Mouse (Mus musculus): ENCODE measurements around the gene Magi3. TPM values are rescaled to one million over a fixed set of nuclear protein-coding genes. Genes with fewer than 3 reads are reported as not detected.

Magi3 gene
- polyA plus RNA-seq, 1 experiment from 2014 or later, result 7.1 TPM

DNA sequence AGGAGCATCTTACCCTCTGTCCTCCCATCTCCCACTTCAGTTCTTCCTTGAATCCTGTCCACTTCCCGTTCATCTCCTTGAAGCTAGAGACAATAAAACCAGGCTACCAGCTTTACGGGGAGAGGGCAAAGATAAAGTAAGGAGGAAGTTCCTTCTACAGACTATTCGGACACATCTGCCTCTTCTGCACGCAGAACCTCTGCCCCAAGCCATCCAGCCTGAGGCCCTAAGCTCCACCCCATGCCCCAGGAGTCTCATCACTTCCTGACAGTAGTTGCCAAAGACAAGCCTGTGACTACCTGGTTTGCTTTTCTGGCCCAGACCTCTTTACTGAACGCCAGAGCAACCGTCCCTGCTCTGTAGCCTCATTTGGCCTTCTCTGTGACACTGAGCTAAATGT, 23.8 kb upstream of the Magi3 start:
- DNase-seq (ENCODE audit: low spot score) (no peak), ATAC-seq (ENCODE audit: low FRiP score) (no peak)
- no peak overlapping the region for H3K9ac ChIP-seq
- no peak overlapping the region for H3K4me2 ChIP-seq (replicated peaks)
- 92% methylated on average over 6 of the region's 6 CpGs for WGBS
- no peak overlapping the region for H3K4me3 ChIP-seq (replicated peaks; ENCODE audit: low read length)
- H3K36me3 ChIP-seq (replicated peaks; ENCODE audit: control insufficient read depth, insufficient read depth), result no peaks in the 10 kb centered on the region
- H3K27me3 ChIP-seq (ENCODE audit: control insufficient read depth, insufficient read depth, low read length), result no peaks in the 10 kb centered on the region
- H3K27ac ChIP-seq, result no peak overlapping the region
- no peaks in the 10 kb centered on the region for H3K4me1 ChIP-seq (replicated peaks; ENCODE audit: control insufficient read depth, insufficient read depth, low read length)
- no peaks in the 10 kb centered on the region for H3K9me3 ChIP-seq (ENCODE audit: control insufficient read depth, low read length)

DNA sequence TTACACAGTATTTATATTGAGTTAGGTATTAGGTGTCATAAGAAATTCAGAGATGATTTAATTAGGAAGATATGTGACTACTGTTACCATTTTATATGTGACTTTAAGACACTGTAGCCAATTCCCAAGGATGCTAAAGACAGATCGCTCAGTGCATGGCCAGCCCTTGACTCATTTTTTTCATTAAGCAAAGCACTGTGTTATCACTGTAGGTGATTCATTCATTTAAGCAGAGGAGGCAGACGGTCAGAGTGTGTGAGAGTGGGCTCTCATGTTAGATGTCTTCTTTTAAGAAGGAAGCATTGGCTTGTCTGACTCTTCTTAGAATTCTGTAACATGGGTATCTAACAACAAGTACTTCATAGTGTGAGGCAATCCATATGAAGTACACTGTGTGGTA, 19.6 kb upstream of the Magi3 start:
- Histone ChIP-seq H3K4me1 (replicated peaks; ENCODE audit: control insufficient read depth, insufficient read depth, low read length) (no peaks in the 10 kb centered on the region), H3K9me3 (ENCODE audit: control insufficient read depth, low read length) (no peaks in the 10 kb centered on the region), H3K27me3 (ENCODE audit: control insufficient read depth, insufficient read depth, low read length) (no peaks in the 10 kb centered on the region), H3K9ac (no peak overlapping the region), H3K4me3 (replicated peaks; ENCODE audit: low read length) (no peak overlapping the region), H3K4me2 (replicated peaks) (no peak overlapping the region), H3K36me3 (replicated peaks; ENCODE audit: control insufficient read depth, insufficient read depth) (no peaks in the 10 kb centered on the region), H3K27ac (no peak overlapping the region)
- DNase-seq (ENCODE audit: low spot score) (no peak), ATAC-seq (ENCODE audit: low FRiP score) (no peak)
- WGBS, result 89% methylated on average over 2 of the region's 2 CpGs

DNA sequence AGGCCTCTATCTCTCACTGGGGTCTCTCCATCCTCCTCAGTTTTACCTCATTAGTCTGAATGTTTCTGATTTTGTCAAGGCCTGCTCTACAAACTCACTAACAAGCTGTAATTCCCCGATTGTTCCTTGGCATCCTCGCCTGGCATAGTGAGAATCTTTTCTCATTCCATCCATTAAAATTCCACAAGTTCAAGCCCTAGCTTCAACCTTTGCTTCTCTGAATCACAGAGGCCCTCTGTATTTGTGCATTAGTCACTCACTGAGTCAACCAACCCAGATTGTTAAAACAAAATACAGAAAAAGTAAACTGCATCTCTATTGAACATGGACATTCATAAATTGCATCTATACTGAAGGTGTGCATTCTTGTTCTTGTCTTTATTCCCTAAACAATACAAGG, 19.2 kb upstream of the Magi3 start:
- Histone ChIP-seq H3K27me3 (ENCODE audit: control insufficient read depth, insufficient read depth, low read length) (no peaks in the 10 kb centered on the region), H3K9ac (no peak overlapping the region), H3K4me2 (replicated peaks) (no peak overlapping the region), H3K4me3 (replicated peaks; ENCODE audit: low read length) (no peak overlapping the region), H3K27ac (no peak overlapping the region), H3K9me3 (ENCODE audit: control insufficient read depth, low read length) (no peaks in the 10 kb centered on the region), H3K36me3 (replicated peaks; ENCODE audit: control insufficient read depth, insufficient read depth) (no peaks in the 10 kb centered on the region), H3K4me1 (replicated peaks; ENCODE audit: control insufficient read depth, insufficient read depth, low read length) (no peaks in the 10 kb centered on the region)
- DNase-seq (ENCODE audit: low spot score) (no peak), ATAC-seq (ENCODE audit: low FRiP score) (no peak)
- 78% methylated on average over 2 of the region's 2 CpGs for WGBS

DNA sequence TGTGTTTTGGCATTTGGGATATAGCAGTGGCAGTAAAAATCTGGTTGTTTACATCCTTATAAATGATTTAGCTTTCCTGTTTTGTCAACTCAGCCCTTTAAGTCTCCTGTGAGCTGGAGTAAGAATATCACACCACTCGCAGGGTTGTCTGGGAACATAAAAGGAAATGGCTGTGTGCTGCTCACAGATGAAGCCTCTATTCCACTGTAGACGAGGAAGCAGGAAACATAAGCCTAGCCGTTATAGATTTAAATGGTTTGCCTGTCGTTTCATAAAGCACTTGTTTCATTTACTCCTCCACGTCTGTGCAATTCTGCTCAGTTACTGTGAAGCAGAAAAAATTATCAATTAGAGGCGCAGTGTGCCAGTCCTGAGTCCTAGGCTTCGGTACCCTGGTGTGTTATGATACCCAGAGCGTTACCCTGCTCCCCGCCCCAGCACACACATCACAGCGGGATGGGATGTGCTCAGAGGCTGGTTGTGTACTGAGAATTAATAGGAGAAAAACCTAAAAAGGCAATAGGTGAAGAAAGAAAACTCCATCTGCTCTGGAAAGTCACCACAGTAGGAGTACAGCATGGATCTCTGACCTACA, 17.8 kb upstream of the Magi3 start:
- Histone ChIP-seq H3K9me3 (ENCODE audit: control insufficient read depth, low read length) (no peaks in the 10 kb centered on the region), H3K4me3 (replicated peaks; ENCODE audit: low read length) (no peak overlapping the region), H3K4me1 (replicated peaks; ENCODE audit: control insufficient read depth, insufficient read depth, low read length) (no peaks in the 10 kb centered on the region), H3K9ac (no peak overlapping the region), H3K4me2 (replicated peaks) (peak overlapping the region; percentile 20; the same call in 1 of the 2 replicates), H3K27ac (peak overlapping the region; percentile 52; the same call in 1 of the 2 replicates), H3K36me3 (replicated peaks; ENCODE audit: control insufficient read depth, insufficient read depth) (no peaks in the 10 kb centered on the region), H3K27me3 (ENCODE audit: control insufficient read depth, insufficient read depth, low read length) (no peaks in the 10 kb centered on the region)
- no peak for DNase-seq (ENCODE audit: low spot score)
- ATAC-seq (ENCODE audit: low FRiP score), result no peak
- WGBS, result 53% methylated on average over 10 of the region's 10 CpGs

DNA sequence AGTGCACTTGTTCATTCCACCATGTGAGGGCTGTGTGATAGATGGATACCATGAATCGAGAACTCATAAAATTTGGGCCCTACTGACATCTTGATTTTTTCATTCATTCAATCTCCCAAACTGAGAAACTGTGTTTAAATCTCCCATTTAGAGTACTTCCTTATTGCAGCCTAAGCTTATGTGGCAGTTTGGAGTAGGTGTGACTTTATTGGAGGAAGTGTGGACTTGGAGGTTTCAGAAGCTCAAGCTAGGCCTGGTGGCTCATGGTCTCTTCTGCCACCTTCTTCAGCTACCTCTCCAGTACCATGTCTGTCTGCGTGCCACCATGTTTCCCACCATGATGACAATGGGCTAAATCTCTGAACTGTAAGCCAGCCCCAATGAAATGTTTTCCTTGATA, 15.9 kb upstream of the Magi3 start:
- Histone ChIP-seq H3K4me3 (replicated peaks; ENCODE audit: low read length) (no peak overlapping the region), H3K9ac (no peak overlapping the region), H3K9me3 (ENCODE audit: control insufficient read depth, low read length) (no peaks in the 10 kb centered on the region), H3K4me1 (replicated peaks; ENCODE audit: control insufficient read depth, insufficient read depth, low read length) (no peaks in the 10 kb centered on the region), H3K4me2 (replicated peaks) (no peak overlapping the region), H3K27ac (no peak overlapping the region), H3K36me3 (replicated peaks; ENCODE audit: control insufficient read depth, insufficient read depth) (no peaks in the 10 kb centered on the region), H3K27me3 (ENCODE audit: control insufficient read depth, insufficient read depth, low read length) (no peaks in the 10 kb centered on the region)
- ATAC-seq (ENCODE audit: low FRiP score) (no peak), DNase-seq (ENCODE audit: low spot score) (no peak)
- WGBS, result 92% methylated on average over 2 of the region's 2 CpGs

DNA sequence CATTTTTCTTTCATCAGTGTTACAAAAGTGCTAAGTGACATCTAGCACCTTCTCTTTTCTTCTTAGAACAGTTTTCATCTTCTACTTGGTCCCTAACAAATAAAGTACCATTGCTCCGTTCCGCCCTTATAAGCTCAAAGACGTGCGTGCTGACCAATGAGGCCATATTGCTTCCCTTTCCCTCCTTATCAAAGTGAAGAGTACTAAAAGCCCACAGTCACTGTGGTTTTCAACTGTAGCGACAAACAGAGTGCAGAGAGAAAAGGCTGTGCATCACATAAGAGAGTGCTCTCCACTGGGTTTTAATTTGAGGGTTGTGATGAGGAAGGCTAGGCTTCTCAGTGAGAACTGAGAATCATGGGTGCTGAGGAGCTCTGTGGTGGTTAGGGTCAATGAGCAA, 14.9 kb upstream of the Magi3 start:
- Histone ChIP-seq H3K4me1 (replicated peaks; ENCODE audit: control insufficient read depth, insufficient read depth, low read length) (no peaks in the 10 kb centered on the region), H3K27ac (no peak overlapping the region), H3K9me3 (ENCODE audit: control insufficient read depth, low read length) (no peaks in the 10 kb centered on the region), H3K36me3 (replicated peaks; ENCODE audit: control insufficient read depth, insufficient read depth) (no peaks in the 10 kb centered on the region), H3K4me2 (replicated peaks) (no peak overlapping the region), H3K9ac (no peak overlapping the region), H3K4me3 (replicated peaks; ENCODE audit: low read length) (no peak overlapping the region), H3K27me3 (ENCODE audit: control insufficient read depth, insufficient read depth, low read length) (no peaks in the 10 kb centered on the region)
- WGBS, result 93% methylated on average over 5 of the region's 5 CpGs
- no peak for DNase-seq (ENCODE audit: low spot score)
- no peak for ATAC-seq (ENCODE audit: low FRiP score)

DNA sequence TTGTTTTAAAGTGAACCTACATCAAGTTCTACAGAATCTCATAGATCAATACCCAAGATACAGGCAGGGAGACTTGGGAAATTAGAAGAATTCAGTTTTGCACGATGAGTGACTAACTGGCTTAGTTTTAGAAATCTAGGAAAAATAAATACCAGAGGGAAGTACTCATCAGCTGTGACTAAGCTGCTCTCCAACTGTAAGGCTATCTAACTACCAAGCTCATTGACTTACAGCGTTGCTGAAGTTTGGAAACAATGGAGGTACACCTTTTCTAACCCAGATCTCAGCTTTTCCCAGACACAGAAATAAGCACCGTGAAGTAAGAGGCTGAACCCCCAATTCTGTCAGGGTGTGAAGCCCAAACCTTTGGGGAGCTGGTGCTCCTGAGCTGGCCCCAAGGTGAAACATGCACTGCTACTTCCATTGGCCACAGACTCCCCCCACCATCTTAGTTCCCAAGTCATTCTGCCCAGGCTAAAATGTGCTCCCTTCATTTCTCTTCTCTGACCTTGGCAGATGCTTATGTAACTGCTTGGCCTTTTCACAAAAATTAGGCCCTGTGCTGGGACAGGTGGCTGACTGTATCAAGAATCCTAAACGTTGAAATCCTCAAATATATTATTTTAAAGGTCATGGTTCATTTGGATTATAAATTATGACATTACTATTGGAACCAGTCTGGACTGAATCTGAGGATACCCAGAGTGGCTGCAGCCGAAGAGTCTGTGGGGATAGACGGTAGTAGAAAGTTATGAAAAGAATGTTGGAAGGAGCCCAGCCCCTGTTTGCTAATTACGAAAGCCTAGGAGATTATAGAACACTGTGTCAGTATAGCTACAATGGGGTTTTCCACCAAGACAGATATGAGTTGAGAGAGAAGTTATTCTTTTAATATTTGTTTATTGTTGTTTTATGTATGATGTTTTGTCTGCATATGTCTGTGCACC, 13.5 kb upstream of the Magi3 start:
- H3K4me1 ChIP-seq (replicated peaks; ENCODE audit: control insufficient read depth, insufficient read depth, low read length), result no peaks in the 10 kb centered on the region
- H3K4me3 ChIP-seq (replicated peaks; ENCODE audit: low read length), result no peak overlapping the region
- no peak overlapping the region for H3K9ac ChIP-seq
- H3K36me3 ChIP-seq (replicated peaks; ENCODE audit: control insufficient read depth, insufficient read depth), result no peaks in the 10 kb centered on the region
- H3K4me2 ChIP-seq (replicated peaks), result no peak overlapping the region
- DNase-seq (ENCODE audit: low spot score), result no peak
- no peaks in the 10 kb centered on the region for H3K27me3 ChIP-seq (ENCODE audit: control insufficient read depth, insufficient read depth, low read length)
- WGBS, result 78% methylated on average over 7 of the region's 7 CpGs
- no peak overlapping the region for H3K27ac ChIP-seq
- no peaks in the 10 kb centered on the region for H3K9me3 ChIP-seq (ENCODE audit: control insufficient read depth, low read length)
- ATAC-seq (ENCODE audit: low FRiP score), result no peak

DNA sequence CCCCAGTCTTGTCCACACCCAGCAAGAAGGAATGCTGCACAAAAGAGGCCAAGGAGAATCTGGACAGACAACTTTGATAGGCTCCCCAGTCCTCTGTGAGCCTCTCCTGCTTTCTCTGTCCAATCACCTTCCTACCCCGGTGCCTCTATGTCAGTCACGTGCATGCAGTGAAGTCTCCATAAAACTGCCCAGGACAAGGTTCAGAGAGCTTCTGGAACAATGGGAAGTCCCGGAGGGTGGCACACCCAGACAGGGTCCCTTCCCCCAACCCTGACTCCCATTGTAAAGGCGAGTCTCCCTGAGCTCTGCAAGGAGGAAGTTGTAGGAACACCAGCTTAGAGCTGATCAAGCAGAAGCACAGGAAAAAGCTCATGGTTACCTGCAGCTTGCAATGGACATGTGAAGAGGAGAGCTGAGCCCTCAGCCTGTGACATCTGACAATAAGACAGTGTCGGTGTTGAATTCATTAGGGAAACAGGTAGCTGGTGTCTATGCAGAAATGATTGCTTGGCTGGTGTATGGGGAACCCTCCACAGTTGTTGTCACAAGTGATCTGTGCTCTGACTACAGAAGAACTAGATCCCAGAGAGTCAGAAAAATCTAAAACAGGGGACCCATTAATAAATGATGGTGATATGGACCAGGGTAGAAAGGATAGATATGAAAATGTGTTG, 7.4 kb upstream of the Magi3 start:
- no peaks in the 10 kb centered on the region for H3K9me3 ChIP-seq (ENCODE audit: control insufficient read depth, low read length)
- no peaks in the 10 kb centered on the region for H3K4me1 ChIP-seq (replicated peaks; ENCODE audit: control insufficient read depth, insufficient read depth, low read length)
- H3K36me3 ChIP-seq (replicated peaks; ENCODE audit: control insufficient read depth, insufficient read depth), result no peaks in the 10 kb centered on the region
- H3K27me3 ChIP-seq (ENCODE audit: control insufficient read depth, insufficient read depth, low read length), result no peaks in the 10 kb centered on the region
- 22% methylated on average over 5 of the region's 5 CpGs for WGBS
- no peak overlapping the region for H3K4me3 ChIP-seq (replicated peaks; ENCODE audit: low read length)
- H3K4me2 ChIP-seq (replicated peaks), result no peak overlapping the region
- no peak for ATAC-seq (ENCODE audit: low FRiP score)
- DNase-seq (ENCODE audit: low spot score), result no peak
- no peak overlapping the region for H3K27ac ChIP-seq
- no peak overlapping the region for H3K9ac ChIP-seq

DNA sequence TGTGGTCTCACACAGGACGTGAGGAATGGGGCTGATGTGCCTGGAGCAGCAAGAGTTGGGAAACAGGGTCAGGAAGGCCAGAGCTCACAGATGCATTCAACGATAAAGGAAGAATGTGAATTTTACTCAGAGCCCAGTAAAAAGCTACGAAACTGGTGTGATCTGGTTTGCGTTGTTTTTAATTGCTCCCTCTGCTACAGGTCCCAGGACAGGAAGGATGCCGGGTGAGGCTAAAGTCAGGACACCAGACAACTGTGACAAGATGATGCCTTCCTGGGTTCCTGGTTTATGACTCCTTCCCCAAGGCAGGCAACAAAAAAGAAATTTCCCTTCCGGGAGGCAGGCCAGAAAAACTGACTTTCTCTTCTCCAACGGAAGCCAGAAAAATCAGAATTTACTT, 6.6 kb upstream of the Magi3 start:
- Histone ChIP-seq H3K9ac (no peak overlapping the region), H3K4me2 (replicated peaks) (no peak overlapping the region), H3K4me3 (replicated peaks; ENCODE audit: low read length) (no peak overlapping the region), H3K27me3 (ENCODE audit: control insufficient read depth, insufficient read depth, low read length) (no peaks in the 10 kb centered on the region), H3K27ac (no peak overlapping the region), H3K4me1 (replicated peaks; ENCODE audit: control insufficient read depth, insufficient read depth, low read length) (0 out of 2 replicates have a peak, but pooled peaks cover under 1% of the 10 kb centered on the region), H3K36me3 (replicated peaks; ENCODE audit: control insufficient read depth, insufficient read depth) (no peaks in the 10 kb centered on the region), H3K9me3 (ENCODE audit: control insufficient read depth, low read length) (no peaks in the 10 kb centered on the region)
- WGBS, result 78% methylated on average over 7 of the region's 7 CpGs
- no peak for DNase-seq (ENCODE audit: low spot score)
- ATAC-seq (ENCODE audit: low FRiP score), result no peak

Measured in hindbrain, embryonic 14.5 days (tissue).